Mouse (Mus musculus) cerebellum, adult 9-10 months (tissue): ENCODE results near the gene Rasgef1b.

Experiments
- DNase-seq: peaks from one replicate; pipeline ENCODE4 v3.0.0; 2022

Gene Rasgef1b

DNA sequence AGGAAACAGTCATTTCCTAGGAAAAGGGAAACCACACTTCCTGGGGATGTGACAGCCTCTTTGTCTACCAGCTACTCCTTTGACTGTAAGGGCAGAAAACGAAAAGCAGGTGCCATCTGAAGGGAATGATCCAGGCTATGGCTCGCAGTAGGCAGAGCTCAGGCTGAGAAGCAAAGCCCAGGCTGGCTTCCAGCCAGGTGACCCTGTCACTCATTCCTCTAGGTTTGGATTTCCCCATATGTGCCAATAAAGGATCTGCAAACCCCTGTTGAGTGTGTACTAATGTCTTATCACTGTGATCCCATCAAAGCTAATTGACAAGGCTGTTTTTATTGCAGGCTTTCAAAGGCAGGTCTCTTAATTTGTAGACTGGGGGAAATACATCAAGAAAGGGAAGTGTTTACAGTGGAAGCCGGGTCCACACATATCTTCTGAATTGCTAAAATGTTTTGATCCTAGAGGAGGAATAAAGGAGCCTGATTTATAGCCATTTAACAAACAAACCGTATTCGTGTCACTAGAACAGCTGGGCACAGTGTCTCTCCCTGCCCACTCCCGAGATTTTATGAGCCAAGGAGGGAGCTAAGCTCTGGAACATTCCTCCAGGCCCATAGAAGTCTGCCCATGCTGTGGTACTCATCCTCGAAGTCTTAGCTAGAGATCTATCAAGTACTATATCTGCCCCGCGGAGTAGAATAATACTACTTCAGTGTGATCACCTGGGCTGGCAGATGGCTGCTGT, 449.7 kb downstream of the Rasgef1b start:
- no peak for DNase-seq

DNA sequence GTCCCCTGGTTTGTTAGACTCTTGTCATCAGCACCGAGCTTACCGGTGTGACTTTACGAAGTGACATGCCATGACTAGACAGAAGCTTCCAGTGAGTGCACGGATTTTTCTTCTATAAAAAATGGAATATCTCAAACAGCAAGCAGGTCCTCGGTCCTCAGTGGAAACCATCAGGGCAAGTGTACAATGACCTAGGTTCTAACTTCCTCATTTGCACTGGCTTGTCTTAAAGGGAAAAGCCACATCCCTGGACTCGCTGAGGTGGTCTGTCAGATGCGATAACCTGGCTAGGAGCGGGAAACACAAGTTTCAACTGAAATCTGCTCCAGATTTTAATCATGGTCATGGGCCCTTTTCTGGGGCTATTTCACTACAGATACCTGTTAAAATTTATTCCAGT, 450.5 kb downstream of the Rasgef1b start:
- DNase-seq, result no peak

DNA sequence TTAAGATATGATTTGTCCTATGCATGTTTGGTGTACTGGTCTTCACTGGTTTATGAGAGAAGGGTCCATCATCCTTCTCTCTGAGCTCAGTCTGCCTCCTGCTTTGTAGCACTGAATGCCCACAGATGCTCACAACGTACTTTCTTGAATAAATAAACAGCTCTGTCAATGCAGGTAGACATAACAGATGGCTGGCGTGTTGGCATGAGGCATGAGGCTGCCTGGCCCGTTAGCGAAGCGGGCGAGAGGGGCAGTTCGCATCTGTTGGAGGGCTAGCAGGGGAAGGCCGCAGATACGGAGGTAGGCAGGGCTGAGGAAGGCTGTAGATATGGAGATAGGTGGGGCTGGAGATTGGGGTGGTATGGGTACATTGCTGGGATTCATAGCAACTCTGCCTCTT, 451.3 kb downstream of the Rasgef1b start:
- no peak for DNase-seq

DNA sequence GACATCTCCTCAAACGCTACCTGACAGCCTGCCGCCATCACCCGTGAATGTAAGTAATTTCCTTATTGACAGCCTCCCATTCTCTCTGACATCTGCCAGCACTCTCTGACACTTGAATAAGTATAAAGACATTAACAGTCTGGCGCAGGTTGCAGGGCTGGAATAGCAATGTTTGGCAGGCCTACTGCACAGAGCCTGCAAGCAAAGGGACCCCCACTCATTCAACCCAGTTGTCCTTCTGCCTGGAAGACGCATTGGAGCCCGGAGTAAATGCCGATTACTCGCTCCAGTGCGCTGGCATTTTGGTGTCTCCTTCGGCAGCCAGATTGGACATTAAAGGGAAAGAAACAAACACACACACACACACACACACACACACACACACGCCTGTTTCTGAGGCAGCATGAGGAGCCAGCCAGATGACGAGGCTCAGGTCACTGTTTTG, 454.7 kb downstream of the Rasgef1b start:
- DNase-seq, result no peak

DNA sequence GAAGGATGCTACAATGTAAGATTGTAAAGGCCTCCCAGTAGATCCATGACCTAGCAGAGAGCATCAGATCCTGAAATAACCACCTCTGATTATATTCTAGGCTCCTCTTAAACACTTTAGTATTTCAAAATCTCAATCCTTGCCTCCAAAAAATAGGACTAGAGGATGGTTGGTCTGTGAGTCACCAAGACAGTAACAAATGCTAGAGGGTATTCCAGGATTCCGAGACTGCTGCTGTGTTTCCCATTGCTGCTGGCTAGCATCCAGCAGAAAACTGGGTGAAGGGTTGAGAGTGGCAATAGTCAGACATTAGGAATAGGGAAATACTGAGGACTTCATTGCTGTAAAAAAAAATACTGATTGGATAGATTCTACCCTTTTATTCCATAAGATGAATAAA, 457.3 kb downstream of the Rasgef1b start:
- no peak for DNase-seq

DNA sequence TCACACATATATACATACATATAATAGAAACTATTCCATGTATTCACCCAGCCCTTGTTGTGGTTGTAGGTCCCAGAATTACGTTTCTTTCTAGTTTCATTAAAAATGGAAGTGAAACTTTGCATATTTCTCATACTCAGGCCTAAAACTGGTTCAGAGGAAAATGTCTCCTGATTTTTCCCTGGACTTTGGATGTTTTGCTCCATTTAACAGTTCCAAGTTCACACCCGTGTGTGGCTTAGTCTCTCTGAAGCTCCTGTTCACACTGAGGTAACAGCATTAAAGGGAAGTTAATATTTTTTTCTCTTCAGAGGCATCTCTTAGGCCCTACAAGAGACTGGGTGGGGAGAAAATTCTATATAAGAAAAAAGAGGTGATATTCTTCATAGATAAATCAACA, 459.7 kb downstream of the Rasgef1b start:
- DNase-seq, result no peak

DNA sequence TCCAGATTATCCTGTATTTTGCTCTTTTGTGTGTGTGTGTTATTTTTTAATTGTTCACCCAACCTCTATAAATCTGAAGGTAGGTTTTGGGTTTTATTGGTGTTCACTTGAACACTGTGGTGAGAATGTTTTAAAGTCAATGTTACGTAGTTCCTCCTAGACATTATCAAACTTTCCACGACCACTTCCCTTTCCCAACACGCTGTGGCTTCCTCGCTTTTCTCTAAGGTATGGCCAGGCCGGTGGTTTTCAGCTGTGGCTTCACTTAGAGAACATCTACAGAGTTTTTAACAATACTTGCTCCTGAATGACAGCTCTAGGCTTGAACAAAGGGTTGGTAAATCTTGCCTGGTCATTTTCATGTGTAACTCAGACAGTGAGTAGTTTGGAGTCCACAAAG, 461.5 kb downstream of the Rasgef1b start:
- no peak for DNase-seq

DNA sequence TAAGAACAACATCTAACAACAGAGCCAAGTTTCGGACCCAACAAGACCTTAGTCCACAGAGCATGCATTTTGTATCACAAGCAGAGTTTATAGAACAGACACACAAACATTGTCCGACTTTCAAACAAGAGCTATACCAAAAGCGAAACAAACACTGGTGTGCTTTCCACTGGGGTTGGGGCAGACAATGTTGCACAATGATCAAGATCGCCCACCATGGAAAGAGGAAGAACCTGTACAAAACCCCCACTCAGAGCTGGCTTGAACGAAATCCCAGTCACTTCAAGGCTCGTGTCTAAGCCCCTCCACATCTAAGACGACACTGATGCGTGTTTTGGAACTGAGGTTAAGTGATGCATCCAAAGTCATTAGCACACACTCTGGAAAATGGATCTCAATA, 462.6 kb downstream of the Rasgef1b start:
- DNase-seq, result no peak

DNA sequence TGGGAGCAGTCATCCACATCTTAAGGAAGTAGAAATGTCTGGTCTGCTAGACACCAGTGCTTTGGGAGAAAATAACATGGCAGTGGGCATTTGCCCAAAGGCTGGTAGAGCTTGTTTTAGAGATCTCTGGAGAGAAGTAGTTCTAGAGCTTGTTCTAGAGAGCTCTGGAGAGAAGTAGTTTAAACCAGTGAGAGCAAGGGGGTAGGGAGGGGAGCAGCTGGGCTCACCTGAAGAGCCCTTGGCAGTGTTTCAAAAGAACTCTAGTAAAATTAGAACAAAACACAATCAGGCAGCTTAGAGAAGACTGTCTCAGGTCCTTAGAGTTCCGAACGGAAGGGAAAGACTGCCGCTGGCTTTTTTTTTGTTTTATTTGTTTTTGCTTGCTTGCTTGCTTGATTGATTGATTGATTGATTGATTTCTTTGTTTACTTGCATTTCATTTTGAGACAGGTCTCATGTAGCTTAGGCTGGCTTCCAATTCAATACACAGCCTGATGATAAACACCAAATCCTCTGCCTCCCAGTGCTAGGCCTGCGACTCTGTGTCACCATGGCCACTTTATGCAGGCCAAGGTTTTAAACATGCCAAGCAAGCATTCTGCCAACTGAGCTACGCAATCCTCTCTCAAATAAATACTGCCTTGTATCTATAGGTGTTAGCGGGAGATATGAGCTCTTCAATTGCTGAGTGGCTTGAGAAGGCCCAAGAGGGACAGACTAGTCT, 466.5 kb downstream of the Rasgef1b start:
- DNase-seq, result no peak

DNA sequence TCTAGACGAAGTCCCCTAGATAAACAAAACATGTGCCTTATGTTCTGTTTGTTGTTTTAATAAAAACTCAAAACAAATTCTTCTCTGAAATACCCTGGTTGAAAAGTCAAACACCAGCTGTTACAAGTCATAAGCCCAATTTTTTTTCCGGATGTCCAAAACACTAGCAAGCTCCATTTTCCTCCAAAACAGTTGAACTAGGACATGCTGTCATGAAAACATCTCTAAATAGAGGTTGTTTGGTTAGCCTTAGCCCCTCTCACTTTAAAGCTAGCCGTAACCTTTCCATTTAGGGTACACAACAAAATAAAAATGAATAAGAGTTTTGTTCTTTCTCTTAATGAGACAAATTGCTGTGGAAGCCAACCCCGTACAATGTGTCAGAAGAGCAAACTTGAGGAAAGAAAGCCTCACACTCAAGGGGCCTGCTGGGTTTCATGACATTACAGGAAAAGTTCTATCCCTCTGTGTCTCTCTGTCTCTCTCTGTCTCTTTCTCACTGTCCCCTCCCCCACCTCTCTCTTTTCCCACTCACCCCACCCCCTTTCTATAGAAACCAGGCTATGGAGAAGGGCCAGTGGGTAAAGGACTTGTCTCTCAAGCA, 467.6 kb downstream of the Rasgef1b start:
- no peak for DNase-seq

DNA sequence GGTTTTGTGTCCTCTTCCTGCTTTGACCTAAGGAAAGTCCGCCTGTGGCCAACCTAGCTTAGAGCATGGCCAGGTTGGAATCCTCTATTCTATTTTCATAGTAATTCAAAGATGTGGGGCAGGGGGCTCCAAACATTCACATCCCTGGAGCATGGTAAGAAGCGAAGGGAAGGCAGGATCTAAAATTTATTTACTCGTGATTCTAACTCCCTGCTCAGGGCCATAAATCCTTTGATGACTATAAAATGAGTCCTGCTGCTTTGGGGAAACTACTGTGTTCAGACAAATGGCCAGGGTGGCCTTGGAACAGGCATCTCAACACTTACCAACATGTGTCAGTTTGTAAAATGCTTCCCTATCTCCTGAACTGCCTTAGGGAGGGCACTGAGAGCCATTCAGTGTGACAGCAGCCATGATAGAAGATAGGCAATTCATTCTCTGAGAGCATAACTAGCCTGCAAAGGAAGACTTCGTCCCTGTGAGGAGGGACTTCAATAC, 470.8 kb downstream of the Rasgef1b start:
- no peak for DNase-seq

DNA sequence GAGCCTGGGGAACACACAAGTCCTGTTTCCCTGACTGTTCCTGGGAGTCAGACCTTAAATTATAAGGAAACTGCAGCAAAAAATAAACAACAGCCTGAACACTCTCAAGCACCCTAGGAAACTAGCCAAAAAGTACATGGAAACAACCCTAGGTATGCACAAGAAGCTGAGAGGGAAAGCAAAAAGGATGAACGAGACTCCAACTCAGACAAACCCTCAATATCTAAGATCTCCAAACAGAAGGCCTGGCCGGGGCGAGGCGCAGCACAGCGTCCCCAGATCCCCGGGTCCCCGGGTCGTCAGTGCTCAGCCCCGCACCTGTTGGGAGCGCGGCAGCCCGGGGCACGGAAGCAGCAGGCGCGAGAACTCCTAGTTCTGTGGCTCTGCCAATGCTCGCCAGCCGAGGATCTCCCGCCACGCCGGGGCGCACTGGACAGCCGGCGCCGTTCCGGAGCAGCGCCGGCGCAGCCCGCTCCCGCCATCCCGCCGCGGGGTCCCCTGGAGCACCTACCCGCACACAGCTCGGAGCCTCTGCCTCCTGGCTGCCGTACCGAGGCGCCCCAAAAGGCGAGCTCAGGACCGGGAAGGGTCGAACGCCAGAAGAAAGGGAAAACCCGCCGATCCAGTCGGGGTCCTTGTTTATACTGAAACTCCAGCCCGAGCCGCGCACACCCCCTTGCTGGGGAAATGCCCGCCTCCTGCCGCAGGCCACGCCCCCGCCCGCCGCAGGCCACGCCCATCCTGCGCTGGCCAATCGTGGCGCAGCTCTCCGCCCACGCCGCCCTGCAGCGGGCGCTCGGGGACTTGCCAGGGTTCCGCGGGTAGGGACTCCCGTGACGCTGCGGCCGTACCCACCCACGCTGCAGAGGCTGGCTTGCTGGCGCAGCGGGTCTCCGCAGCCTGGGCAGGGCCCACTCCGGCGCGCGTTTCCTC, 476.4 kb downstream of the Rasgef1b start:
- peak; percentile 87 for DNase-seq

DNA sequence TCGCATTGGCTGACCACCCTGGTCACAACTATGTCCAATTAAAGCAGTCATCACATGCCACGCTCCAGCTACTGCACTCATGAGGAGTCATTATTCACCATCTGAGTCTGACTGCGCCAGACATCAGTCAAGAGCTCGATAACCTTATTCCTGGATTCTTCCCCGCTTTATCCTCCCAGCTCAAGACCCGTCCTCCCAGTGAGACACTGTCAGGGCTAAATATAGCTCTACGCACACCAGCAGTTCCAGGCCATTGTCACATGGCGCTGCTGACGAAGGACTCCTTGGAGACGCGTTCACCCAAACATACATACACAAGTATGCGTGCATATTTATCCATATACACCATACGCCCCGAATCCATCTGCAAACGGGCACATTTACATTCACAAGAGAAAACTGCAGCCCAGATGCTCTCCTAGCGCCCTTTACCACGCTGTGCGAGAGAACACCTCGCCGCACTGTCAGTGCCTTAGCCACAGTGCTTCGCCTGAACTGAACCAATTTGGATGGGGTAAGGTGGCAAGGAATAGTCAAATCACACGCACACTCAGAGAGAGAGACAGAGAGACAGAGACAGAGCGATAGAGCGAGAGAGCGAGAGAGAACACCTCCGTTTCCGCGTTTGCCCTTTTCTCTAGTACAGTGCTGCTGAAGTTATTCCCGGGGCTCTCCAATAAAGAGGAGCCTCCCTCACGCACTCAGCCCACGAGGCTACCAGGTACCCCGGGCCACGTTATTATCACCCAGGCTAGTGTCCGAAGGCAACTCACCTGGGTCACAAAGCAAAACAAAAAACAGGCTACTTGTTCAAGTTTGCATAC, 477.3 kb downstream of the Rasgef1b start:
- no peak for DNase-seq

DNA sequence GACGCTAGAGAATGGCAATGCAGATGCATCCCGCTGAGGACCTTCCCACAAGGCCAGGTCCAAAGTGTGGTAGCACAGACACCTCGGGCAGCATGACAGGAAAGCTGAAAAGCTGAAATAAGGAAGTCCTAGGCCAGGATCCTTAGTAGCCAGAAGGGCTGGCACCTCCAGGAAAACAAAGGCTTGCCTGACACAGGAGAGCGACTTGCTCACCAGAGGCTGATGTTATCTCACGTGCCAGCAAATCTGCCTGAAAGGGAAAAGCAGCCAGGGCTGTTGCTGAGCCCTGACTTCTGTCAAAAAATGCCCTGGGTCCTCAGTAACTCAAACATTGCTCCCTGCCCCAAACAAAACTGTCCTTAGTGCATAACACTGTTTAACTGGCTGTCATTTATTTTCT, 478.0 kb downstream of the Rasgef1b start:
- DNase-seq, result no peak

DNA sequence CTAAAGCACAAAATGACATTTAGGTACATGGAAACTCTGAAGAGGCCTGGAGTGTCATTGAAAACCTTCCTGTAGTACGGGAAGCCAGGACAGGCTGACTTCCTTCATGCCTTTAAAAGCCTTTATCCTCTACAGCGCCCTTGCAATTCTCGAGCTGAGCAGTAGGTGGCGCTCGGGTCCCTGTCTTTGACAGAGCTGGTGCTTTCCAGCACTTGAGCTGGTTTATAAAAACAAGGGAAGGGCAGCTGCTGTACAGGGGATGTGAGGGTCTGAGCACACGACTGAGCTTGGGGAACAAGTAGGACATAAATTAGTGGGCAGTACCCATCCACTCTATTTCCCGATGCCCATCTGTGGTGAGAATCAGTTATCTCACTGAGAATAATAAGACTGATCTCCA, 480.4 kb downstream of the Rasgef1b start:
- DNase-seq, result peak; percentile 96

DNA sequence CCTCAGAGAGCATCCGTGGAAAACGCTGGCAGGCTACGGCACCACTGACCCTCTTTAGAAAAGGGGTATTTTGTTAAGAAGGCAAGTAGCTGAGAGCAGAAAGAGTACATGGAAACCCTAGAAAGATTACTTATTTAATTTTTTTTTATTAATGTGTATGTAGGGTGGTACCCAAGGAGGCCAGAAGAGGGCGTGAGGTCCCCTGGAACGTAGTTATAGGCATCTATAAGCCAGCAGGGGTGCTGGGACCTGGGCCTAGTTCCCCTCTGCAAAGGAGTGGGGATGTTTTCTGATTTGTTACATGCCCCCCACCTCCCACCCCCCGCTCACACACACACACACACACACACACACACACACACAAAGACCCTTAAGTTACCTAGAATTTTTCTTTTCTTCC, 480.9 kb downstream of the Rasgef1b start:
- no peak for DNase-seq

DNA sequence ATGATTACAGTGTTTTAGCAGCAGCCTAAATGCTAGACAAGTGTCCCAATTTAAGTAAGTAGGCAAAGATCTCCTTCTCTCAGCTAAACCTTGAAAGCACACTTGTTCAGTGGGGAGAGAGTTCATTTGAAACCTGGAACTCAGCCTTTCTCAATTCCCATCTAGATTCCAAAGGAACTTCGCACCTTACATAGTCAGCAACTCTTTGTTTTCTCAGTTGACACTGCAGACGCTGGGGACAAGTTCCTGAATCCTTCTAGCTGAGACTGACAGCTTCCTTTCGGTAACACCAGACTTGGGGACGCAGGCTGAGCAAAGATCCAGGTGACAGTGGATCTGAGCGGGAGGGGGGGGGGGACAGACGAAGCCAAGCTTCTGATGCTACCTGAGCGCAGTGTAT, 481.4 kb downstream of the Rasgef1b start:
- DNase-seq, result no peak

DNA sequence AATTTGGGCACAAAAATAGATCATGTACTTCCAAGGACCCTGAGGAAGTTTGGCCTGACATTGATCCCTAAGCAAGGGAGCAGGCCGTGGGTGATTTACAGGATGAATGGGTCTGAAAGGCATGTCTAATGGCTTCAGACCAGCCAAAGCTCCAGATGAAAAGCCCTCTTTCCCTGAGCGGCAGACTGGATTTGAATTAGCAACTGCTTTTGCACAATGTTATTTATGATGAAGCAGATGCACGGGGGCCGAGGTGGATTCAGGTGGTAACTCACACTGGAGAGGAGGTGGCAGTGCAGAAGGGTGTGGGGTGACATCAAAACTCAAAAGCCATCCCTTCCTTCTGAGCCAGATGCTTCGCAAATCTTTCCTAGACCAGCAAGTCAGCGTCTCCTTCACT, 481.9 kb downstream of the Rasgef1b start:
- DNase-seq, result no peak

DNA sequence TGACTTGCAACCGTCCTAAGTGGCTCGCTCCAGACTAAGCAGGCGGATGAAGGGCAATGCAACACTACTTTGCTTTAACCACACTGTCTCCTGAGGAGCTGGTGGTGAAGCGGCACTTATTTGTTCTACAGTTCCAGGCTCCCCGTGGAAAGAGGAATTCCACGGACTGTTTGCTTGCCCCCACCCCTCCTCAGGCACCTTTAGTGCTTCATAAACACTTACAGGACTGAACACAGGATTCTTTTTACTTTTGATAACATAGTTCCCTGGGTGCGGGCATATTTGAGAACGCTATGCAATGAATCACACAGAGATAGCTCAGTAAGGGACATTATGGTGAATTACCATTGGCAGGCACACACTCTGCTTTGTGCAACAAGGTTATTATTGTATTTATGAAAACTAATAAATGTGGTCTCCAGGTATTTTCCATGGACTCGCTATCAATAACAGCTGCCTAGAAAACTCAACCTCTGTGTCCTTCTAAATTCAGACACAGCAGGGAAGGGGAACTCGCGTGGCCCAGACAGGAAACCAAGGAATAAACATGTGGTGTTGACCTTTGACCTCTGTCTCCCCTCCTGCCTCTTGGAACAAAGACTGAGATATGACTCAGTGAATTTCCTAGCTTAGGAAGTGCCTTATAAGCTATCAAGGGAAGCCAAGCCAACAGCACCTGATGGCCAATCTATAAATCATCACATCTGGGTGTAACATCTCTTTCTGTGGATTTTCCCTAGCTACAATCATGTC, 486.7 kb downstream of the Rasgef1b start:
- no peak for DNase-seq

DNA sequence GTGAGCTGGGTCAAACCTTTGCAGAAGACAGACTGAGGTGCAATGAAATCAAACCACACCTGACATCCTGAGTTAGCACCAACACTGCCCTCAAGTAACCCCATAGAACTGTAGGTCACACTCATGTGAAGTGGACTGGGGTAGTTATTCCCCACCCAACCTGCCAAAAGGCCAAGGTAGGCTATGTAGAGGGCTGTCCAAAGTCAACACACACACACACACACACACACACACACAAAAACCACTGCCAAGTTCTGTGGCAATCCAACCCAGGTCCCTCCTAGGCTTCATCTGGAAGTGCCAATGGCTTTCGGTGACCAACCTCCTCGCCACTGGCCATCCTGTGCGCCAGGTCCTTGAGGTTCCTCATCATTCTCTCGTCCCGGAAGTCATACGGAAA, 488.4 kb downstream of the Rasgef1b start:
- no peak for DNase-seq

DNA sequence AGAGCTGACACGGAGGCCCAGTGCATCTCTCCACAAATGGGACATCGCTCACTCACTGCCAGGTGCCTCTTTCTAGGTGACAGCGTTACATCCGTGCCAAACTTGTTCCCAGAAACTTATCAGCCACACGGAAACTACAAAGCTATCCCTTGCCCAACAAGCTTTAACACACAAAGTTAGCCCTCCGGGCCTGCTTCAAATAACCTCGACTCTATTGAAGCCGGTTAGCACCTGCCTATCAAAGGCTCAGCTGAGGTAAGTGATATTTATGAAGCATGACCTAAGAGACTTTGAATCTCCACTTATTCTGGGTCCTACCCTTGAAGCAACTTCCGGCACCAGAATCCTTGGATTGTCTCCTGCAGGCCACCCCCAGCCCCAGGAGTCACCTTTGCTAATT, 489.2 kb downstream of the Rasgef1b start:
- DNase-seq, result no peak
